Mouse (Mus musculus): Measurements from ENCODE around the gene 4930469K13Rik.

- TF ChIP-seq POLR2A (IDR thresholded peaks at IDR 0.05; ENCODE audit: low read depth, low read length), result no peak
- no peak for TF ChIP-seq CTCF (IDR thresholded peaks at IDR 0.05; ENCODE audit: extremely low read depth, insufficient read depth, insufficient read length, insufficient replicate concordance)
These were observed 140.8 kb downstream of the 4930469K13Rik start for GRCm38 (mm10) chr11:33957595-33957994.
